Mouse (Mus musculus) embryonic fibroblast, embryonic 13.5 days (primary cell): ENCODE measurements around the gene Map3k1.

ENCODE experiments used
- CTCF ChIP-seq: IDR thresholded peaks from 2 replicates; pipeline ENCODE4 v1.5.1; 2011; ENCODE audit warnings: mild to moderate bottlenecking, control low read depth, low read length, moderate library complexity, borderline replicate concordance; ENCODE audit not compliant: insufficient read depth
- POLR2A ChIP-seq: IDR thresholded peaks from 2 replicates; pipeline ENCODE4 v1.6.1; 2011; ENCODE audit warnings: low read depth, mild to moderate bottlenecking, control low read depth, low read length, moderate library complexity

DNA sequence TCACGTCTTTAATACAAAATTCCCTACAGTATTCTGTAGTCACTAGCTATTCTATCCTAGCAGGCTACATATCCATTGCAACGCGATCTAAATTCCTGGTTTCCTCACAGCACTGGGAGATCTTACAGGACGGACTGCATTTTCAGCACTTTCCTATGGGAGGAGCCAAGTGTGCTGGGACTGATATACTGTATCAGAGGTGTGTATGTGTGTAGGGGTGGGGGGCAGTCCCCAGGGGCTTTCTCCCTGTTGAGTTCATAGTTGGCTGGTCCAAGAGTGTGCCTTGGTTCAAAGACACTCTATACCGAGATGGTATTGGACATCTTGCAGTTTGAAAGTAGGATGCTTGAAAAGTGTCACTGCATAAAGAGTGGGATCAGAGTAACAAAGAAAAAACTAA is 29.3 kb downstream of the Map3k1 start:
- TF ChIP-seq CTCF (no peak), POLR2A (no peak)
